Comparison of ENCODE assay signal across 7 mouse cellular contexts in genomic region chr1:178320723-178321590, GRCm38 (mm10). TPM values are rescaled to one million over a fixed set of nuclear protein-coding genes. Genes with fewer than 3 reads are reported as not detected.
DNase-seq lines count a peak whose midpoint lies in the region; ATAC-seq and TF ChIP-seq lines count a peak whose summit lies in the region.

No protein-coding gene starts in this region.

- no peak for TF ChIP-seq RAD21 in CH12.LX (IDR thresholded peaks at IDR 0.05; ENCODE audit: low read depth, low read length)

- DNase-seq in 416B (ENCODE audit: low read depth), result peak; percentile 88
- DNase-seq in CH12.LX (ENCODE audit: extremely low read depth), result no peak
- DNase-seq in forebrain, embryonic 11.5 days (ENCODE audit: low spot score), result no peak
- DNase-seq in liver, adult 2 months (ENCODE audit: extremely low read depth, low read depth, low spot score), result peak; percentile 55
- DNase-seq in spleen, adult 18-20 months, result no peak
- DNase-seq in lung, postnatal 36 days, result no peak

- peaks cover 22% of the 10 kb centered on the region for H3K79me2 ChIP-seq in CH12.LX (replicated peaks; ENCODE audit: control insufficient read depth, extremely low read depth, insufficient read depth, poor library complexity, severe bottlenecking)
- H3K79me2 ChIP-seq in liver, adult 2 months (ENCODE audit: control insufficient read depth, insufficient read depth, low read length), result no peaks in the 10 kb centered on the region; the same call in 1 of the 2 replicates

- WGBS in forebrain, embryonic 11.5 days, result 53% methylated on average over 5 of the region's 5 CpGs
- WGBS in liver, adult 2 months, result 31% methylated on average over 5 of the region's 5 CpGs
- 31% methylated on average over 5 of the region's 5 CpGs for WGBS in stomach, embryonic 16.5 days

- no peaks in the 10 kb centered on the region for H3K9me3 ChIP-seq in CH12.LX (replicated peaks; ENCODE audit: low read length)
- no peaks in the 10 kb centered on the region for H3K9me3 ChIP-seq in forebrain, embryonic 11.5 days (ENCODE audit: control insufficient read depth, low read length)
- no peaks in the 10 kb centered on the region for H3K9me3 ChIP-seq in stomach, embryonic 16.5 days (replicated peaks; ENCODE audit: control insufficient read depth, low read length)

- H3K36me3 ChIP-seq in CH12.LX (replicated peaks in 1 of 2; ENCODE audit: control insufficient read depth in 1 of 2, insufficient read depth in 1 of 2, low read length in 1 of 2), result peaks cover 25 to 52% of the 10 kb centered on the region in 2 experiments
- peaks cover 8% of the 10 kb centered on the region; the same call in 1 of the 2 replicates for H3K36me3 ChIP-seq in forebrain, embryonic 11.5 days (ENCODE audit: control insufficient read depth, insufficient read depth, low read length)
- peaks cover 43% of the 10 kb centered on the region for H3K36me3 ChIP-seq in liver, adult 2 months (ENCODE audit: control insufficient read depth, insufficient read depth, low read length)
- H3K36me3 ChIP-seq in stomach, embryonic 16.5 days (ENCODE audit: control insufficient read depth, insufficient read depth, low read length), result peaks cover 3% of the 10 kb centered on the region; the same call in 1 of the 2 replicates

- H3K4me1 ChIP-seq in CH12.LX (ENCODE audit: control insufficient read depth in 1 of 2, insufficient read depth in 2 of 2), result peaks cover 4 to 40% of the 10 kb centered on the region in 2 experiments; a peak in 2 of 4 replicates
- H3K4me1 ChIP-seq in forebrain, embryonic 11.5 days (replicated peaks; ENCODE audit: control insufficient read depth, insufficient read depth, low read length), result peaks cover 13% of the 10 kb centered on the region
- peaks cover 16% of the 10 kb centered on the region for H3K4me1 ChIP-seq in liver, adult 2 months (ENCODE audit: control insufficient read depth, insufficient read depth, low read length)
- peaks cover 23% of the 10 kb centered on the region for H3K4me1 ChIP-seq in stomach, embryonic 16.5 days (ENCODE audit: control insufficient read depth, insufficient read depth, low read length)

- ATAC-seq in forebrain, embryonic 11.5 days (replicated peaks; ENCODE audit: low FRiP score), result no peak
- no peak for ATAC-seq in stomach, embryonic 16.5 days (ENCODE audit: insufficient read depth, low FRiP score)

- H3K4me3 ChIP-seq in CH12.LX (replicated peaks in 1 of 3; ENCODE audit: low read depth in 2 of 3, low read length in 2 of 3, poor library complexity in 1 of 3), result no peak overlapping the region
- peak overlapping the region; percentile 59; the same call in 1 of the 2 replicates for H3K4me3 ChIP-seq in forebrain, embryonic 11.5 days (ENCODE audit: low read depth, low read length)
- H3K4me3 ChIP-seq in liver, adult 2 months (ENCODE audit: insufficient read depth, low read depth, low read length), result peak overlapping the region; percentile 43; the same call in 1 of the 2 replicates
- H3K4me3 ChIP-seq in stomach, embryonic 16.5 days (replicated peaks; ENCODE audit: low read length), result peak overlapping the region; percentile 79

- dilution Hi-C loops in CH12.LX (cut with MboI; ENCODE audit: extremely low pct_ligation_motif_present, extremely low pct_unique_long_range_greater_than_20kb, low sequenced_read_pairs), result no loop called here

- TF ChIP-seq EP300 in CH12.LX (IDR thresholded peaks at IDR 0.05; ENCODE audit: low read length), result no peak

- no peak for TF ChIP-seq CTCF in CH12.LX (conservative IDR thresholded peaks at IDR 0.05 in 1 of 2, IDR thresholded peaks at IDR 0.05 in 1 of 2; ENCODE audit: low read depth in 2 of 2, low read length in 2 of 2)
- TF ChIP-seq CTCF in liver, adult 2 months (IDR thresholded peaks at IDR 0.05; ENCODE audit: low read depth, low read length), result no peak

- H3K27ac ChIP-seq in CH12.LX (ENCODE audit: insufficient read depth, low read depth), result peak overlapping the region; percentile 55
- peak overlapping the region; percentile 37 for H3K27ac ChIP-seq in forebrain, embryonic 11.5 days (ENCODE audit: low read depth, low read length)
- H3K27ac ChIP-seq in liver, adult 2 months (replicated peaks; ENCODE audit: insufficient read depth, low read depth, low read length), result peak overlapping the region; percentile 96
- peak overlapping the region; percentile 100; the same call in 1 of the 2 replicates for H3K27ac ChIP-seq in stomach, embryonic 16.5 days (ENCODE audit: low read length)

- peak overlapping the region; percentile 90; the same call in 1 of the 2 replicates for H3K4me2 ChIP-seq in CH12.LX (ENCODE audit: insufficient read depth, low read depth, poor library complexity, severe bottlenecking)
- peak overlapping the region; percentile 66 for H3K4me2 ChIP-seq in forebrain, embryonic 11.5 days (ENCODE audit: low read depth, low read length, severe bottlenecking)
- peak overlapping the region; percentile 73 for H3K4me2 ChIP-seq in stomach, embryonic 16.5 days (ENCODE audit: low read depth, low read length)

- peak overlapping the region; percentile 67; the same call in 1 of the 2 replicates for H3K9ac ChIP-seq in CH12.LX (ENCODE audit: insufficient read depth, low read depth)
- H3K9ac ChIP-seq in forebrain, embryonic 11.5 days (ENCODE audit: low read length), result peak overlapping the region; percentile 98
- H3K9ac ChIP-seq in liver, adult 2 months (ENCODE audit: low read depth, low read length), result peak overlapping the region; percentile 27
- 0 out of 2 replicates have a peak overlapping the region, but pooled peaks have one; percentile 88 for H3K9ac ChIP-seq in stomach, embryonic 16.5 days (ENCODE audit: low read length)

- H3K27me3 ChIP-seq in CH12.LX (replicated peaks), result no peaks in the 10 kb centered on the region
- H3K27me3 ChIP-seq in forebrain, embryonic 11.5 days (ENCODE audit: control insufficient read depth, insufficient read depth, low read length), result no peaks in the 10 kb centered on the region
- H3K27me3 ChIP-seq in liver, adult 2 months (ENCODE audit: control insufficient read depth, insufficient read depth, low read length), result no peaks in the 10 kb centered on the region
- no peaks in the 10 kb centered on the region for H3K27me3 ChIP-seq in stomach, embryonic 16.5 days (ENCODE audit: control insufficient read depth, insufficient read depth, low read length)

- 0 out of 2 replicates have a peak, but pooled peaks have one; percentile 35 for TF ChIP-seq POLR2A in CH12.LX (IDR thresholded peaks at IDR 0.05; ENCODE audit: low read depth, low read length)
- TF ChIP-seq POLR2A in liver, adult 2 months (IDR thresholded peaks at IDR 0.05; ENCODE audit: extremely low read depth, insufficient read depth, low read length), result no peak

- in situ Hi-C loops in CH12.LX (cut with MboI; ENCODE audit: low pct_ligation_motif_present, low pct_unique_long_range_greater_than_20kb, low sequenced_read_pairs), result no loop called here

TF ChIP-seq in CH12.LX, 34 proteins besides CTCF, POLR2A, EP300 and RAD21:
- TF ChIP-seq MEF2A (IDR thresholded peaks at IDR 0.05; ENCODE audit: borderline replicate concordance, low read depth, low read length), result no peak
- no peak for TF ChIP-seq KAT2A (IDR thresholded peaks at IDR 0.05; ENCODE audit: insufficient replicate concordance, low read length)
- no peak for TF ChIP-seq GABPA (IDR thresholded peaks at IDR 0.05; ENCODE audit: insufficient replicate concordance, low read depth, low read length)
- TF ChIP-seq MAZ (IDR thresholded peaks at IDR 0.05; ENCODE audit: low read depth, low read length), result no peak
- no peak for TF ChIP-seq USF1 (IDR thresholded peaks at IDR 0.05; ENCODE audit: low read depth, low read length)
- TF ChIP-seq E2F4 (IDR thresholded peaks at IDR 0.05; ENCODE audit: insufficient replicate concordance, low read depth, low read length), result no peak
- no peak for TF ChIP-seq ZMIZ1 (IDR thresholded peaks at IDR 0.05; ENCODE audit: low read depth, low read length)
- TF ChIP-seq TBP (conservative IDR thresholded peaks at IDR 0.05; ENCODE audit: low read depth, low read length), result no peak
- TF ChIP-seq BHLHE40 (IDR thresholded peaks at IDR 0.05; ENCODE audit: low read depth, low read length), result no peak
- no peak for TF ChIP-seq CHD1 (IDR thresholded peaks at IDR 0.05; ENCODE audit: low read depth, low read length)

RNA-seq across cellular contexts. Expression of gene Cox20, which starts 2.0 kb away (rescaled TPM):
- total RNA-seq in CH12.LX (2012; rRNA removed), result 9.9 and 15.3 TPM in 2 replicates
- total RNA-seq in CH12.LX (2014; rRNA removed), result 19.1 and 23.9 TPM in 2 replicates
- polyA plus RNA-seq in CH12.LX (2012; ENCODE audit: insufficient read length, low read depth), result 21.2 and 26.0 TPM in 2 replicates
- 111 and 112 TPM in 2 replicates for polyA plus RNA-seq in forebrain, embryonic 11.5 days (2014; fragmentation: Nextera tagmentation; extraction: Ambion mirVana)
- total RNA-seq in liver, adult 2 months (2014; rRNA removed), result 25.2 and 29.3 TPM in 2 replicates
- polyA plus RNA-seq in liver, adult 2 months (2012; rRNA removed), result 12.8 and 19.6 TPM in 2 replicates
- polyA plus RNA-seq in stomach, embryonic 16.5 days (2015; fragmentation: Nextera tagmentation; extraction: Ambion mirVana), result 107 and 139 TPM in 2 replicates

RNA-seq across cellular contexts. Expression of gene Hnrnpu, which starts 16.6 kb away (rescaled TPM):
- total RNA-seq in CH12.LX (2012; rRNA removed), result 346 and 491 TPM in 2 replicates
- total RNA-seq in CH12.LX (2014; rRNA removed), result 359 and 397 TPM in 2 replicates
- 853 and 911 TPM in 2 replicates for polyA plus RNA-seq in CH12.LX (2012; ENCODE audit: insufficient read length, low read depth)
- polyA plus RNA-seq in forebrain, embryonic 11.5 days (2014; fragmentation: Nextera tagmentation; extraction: Ambion mirVana), result 1,010 and 1,015 TPM in 2 replicates
- 137 and 162 TPM in 2 replicates for total RNA-seq in liver, adult 2 months (2014; rRNA removed)
- 32.6 and 33.0 TPM in 2 replicates for polyA plus RNA-seq in liver, adult 2 months (2012; rRNA removed)
- polyA plus RNA-seq in stomach, embryonic 16.5 days (2015; fragmentation: Nextera tagmentation; extraction: Ambion mirVana), result 110 and 162 TPM in 2 replicates

Comparison
In these comparisons a context has a peak if more than half of its experiments do, and no peak if none do; other contexts are left out.
1. DNase-seq: peak in 416B (single experiment) and liver, adult 2 months (single experiment); none in CH12.LX (single experiment), forebrain, embryonic 11.5 days (single experiment), spleen, adult 18-20 months (0 of 2) and lung, postnatal 36 days (single experiment).
2. H3K27ac ChIP-seq: peak in every context shown above with its lines; median percentile 100 in stomach, embryonic 16.5 days; 96 in liver, adult 2 months; 55 in CH12.LX; 37 in forebrain, embryonic 11.5 days.
3. H3K4me3 ChIP-seq: peak in forebrain, embryonic 11.5 days (single experiment), liver, adult 2 months (single experiment) and stomach, embryonic 16.5 days (single experiment); none in CH12.LX (0 of 3).
4. H3K9ac ChIP-seq: peak in every context shown above with its lines; median percentile 98 in forebrain, embryonic 11.5 days; 88 in stomach, embryonic 16.5 days; 67 in CH12.LX; 27 in liver, adult 2 months.
5. Peak in every context shown above with its lines, with median percentiles within 50 percentile points of each other: H3K4me2 ChIP-seq.